Mouse (Mus musculus) cortical plate, adult 2 months (tissue): Measurements from ENCODE around the gene Syt13.

Experiments
- CTCF ChIP-seq: fragments of 200-500 bp; IDR thresholded peaks from 2 replicates; pipeline ENCODE4 v1.5.1; 2011; ENCODE audit warnings: mild to moderate bottlenecking, control low read depth, low read length; ENCODE audit not compliant: insufficient read depth; ENCODE audit errors: extremely low read depth
- POLR2A ChIP-seq: fragments of 200-500 bp; IDR thresholded peaks from 2 replicates; pipeline ENCODE4 v1.6.1; 2011; ENCODE audit warnings: mild to moderate bottlenecking, low read length, control low read depth; ENCODE audit not compliant: insufficient read depth; ENCODE audit errors: extremely low read depth

DNA sequence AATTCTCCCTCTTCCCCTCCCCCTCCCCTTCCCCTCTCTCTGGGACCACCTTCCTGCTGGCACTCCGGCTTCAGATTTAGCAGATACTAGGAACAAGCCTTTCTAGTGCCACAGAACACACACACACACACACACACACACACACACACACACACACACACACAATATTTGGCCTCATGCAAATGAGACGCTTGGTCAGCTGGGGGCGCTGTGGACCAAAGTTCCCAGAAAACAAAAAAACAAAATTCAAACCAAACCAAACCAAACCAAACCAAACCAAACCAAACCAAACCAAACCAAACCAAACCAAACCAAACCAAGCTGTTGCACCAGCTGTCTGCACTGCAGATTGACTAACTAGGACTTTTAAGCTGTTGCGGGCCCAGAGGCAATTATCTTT is 4.5 kb upstream of the Syt13 start:
- TF ChIP-seq CTCF (peak; percentile 59), POLR2A (no peak)
